Mouse (Mus musculus) frontal cortex, postnatal 10 days (tissue): Measurements from ENCODE around the gene Ugt1a10.
"Not testable (repeated sequence)": the region's sequence is repeated elsewhere in the genome, so short reads cannot be mapped to it uniquely, and the experiment has no call there.

ENCODE experiments used
- DNase-seq, 2 experiments: peaks; one replicate each; pipeline ENCODE4 v3.0.0; 2022; ENCODE audit warnings: low spot score in 2 of 2, mixed read lengths in 1 of 2

Ugt1a10 gene

GRCm38 (mm10) chr1:88140492-88140891, 85.3 kb downstream of the Ugt1a10 start:
- not testable (repeated sequence) for DNase-seq

- peak in 1 of 2 experiments; percentile 20 for DNase-seq
Observed at GRCm38 (mm10) chr1:88143966-88144675, 88.9 kb downstream of the Ugt1a10 start.

DNA sequence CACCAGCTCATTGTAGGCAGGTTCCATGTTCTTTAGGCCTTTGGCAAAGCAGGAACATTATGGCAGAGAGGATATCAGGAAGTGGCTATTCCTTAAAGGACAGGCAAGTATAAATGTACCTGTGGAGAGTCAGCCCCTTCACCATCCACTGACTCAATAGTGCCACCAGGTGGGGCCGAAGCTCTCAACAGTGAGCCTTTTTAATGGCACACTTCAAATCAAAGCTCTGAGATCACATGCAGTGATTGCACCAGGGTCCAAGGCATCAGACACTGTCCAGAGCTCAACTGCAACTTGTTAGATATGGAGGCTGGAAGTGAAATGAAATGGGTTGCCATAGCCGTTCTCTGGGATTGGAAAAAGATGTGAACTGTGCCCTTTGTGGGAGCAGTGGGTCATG, 90.1 kb downstream of the Ugt1a10 start:
- not testable (repeated sequence) for DNase-seq

- DNase-seq, result not testable (repeated sequence)
Observed at GRCm38 (mm10) chr1:88150133-88150532, 94.9 kb downstream of the Ugt1a10 start.

DNA sequence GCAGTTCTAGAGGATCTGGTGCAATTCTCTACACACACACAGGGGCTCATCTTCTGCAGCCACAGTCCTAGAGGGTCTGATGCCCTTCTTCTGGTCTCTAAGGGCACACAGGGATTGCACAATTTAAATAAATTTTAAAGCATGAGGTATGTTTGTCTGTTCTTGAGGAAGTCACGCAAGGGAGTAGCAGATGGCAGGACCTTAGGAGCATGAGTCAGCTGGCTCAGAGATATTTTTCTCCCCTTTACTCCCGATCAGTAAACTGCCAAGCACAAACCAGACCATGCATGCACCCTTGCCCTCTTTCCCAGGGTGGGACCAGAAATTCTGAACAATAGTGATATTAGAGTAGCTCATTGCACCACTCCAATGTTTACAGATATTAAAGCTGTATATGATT, 103.2 kb downstream of the Ugt1a10 start:
- no peak for DNase-seq

GRCm38 (mm10) chr1:88165711-88166110, 110.5 kb downstream of the Ugt1a10 start, which contains the start of gene Ugt1a5:
Ugt1a5 (plus strand) TSS chr1:88166012.
- no peak for DNase-seq

DNA sequence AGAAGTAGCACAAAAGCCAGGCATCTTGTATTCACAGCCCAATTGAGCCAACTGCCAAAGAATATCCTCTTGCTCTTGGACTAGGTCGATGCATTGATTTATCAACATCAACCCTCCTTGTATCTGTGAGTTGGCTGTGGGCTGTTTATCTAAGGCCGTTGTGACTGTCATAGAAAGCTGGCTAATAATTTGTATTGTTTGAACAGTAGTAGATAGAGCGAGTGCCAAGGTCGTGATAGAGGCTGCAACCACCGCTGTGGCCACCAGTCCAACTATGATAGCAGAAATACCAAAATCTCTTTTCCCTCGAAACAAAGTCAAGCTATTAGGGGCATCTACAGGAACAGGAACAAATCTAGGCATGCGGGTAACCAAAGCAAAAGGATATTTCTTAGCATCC, 117.0 kb downstream of the Ugt1a10 start:
- not testable (repeated sequence) for DNase-seq

DNA sequence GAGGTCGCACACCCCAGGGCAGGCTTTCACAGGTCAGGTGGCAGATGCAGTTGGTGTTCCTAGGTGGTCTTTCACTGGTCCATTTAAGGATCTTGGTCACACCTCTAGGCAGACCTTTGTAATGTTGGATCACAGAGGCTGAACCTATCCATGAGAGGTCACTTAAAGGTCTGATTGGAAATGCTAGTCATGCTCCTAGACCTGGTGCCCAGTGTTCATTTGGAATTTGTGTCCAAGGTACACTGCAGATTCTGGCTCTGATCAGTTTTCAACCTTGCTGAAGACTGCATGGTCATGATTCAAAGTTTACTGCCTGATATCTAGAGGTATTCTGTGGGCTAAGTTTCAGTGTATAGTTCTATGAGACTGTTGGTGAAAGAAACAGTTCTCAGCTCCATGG, 124.5 kb downstream of the Ugt1a10 start:
- DNase-seq, result no peak

- DNase-seq, result no peak
Observed at GRCm38 (mm10) chr1:88186325-88186935, 131.2 kb downstream of the Ugt1a10 start.

GRCm38 (mm10) chr1:88192136-88192535, 136.9 kb downstream of the Ugt1a10 start:
- no peak for DNase-seq

- no peak for DNase-seq
Observed at GRCm38 (mm10) chr1:88195687-88196086, 140.5 kb downstream of the Ugt1a10 start.

DNA sequence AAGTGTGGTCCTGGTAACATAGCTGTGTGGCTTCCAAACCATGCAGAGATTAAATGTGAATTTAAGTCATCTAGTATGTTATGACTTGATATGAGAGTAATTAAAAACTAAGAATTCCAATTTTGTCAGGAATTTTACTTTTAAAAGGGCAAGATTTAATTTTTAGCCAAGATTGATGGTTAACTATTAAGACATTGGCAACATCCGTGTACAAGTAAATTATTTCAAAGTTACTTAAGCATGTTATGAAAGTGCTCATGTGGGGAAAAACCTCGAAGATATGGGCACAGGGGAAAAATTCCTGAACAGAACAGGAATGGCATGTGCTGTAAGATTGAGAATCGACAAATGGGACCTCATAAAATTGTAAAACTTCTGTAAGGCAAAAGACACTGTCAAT, 142.3 kb downstream of the Ugt1a10 start:
- DNase-seq, result no peak

- no peak for DNase-seq
Observed at GRCm38 (mm10) chr1:88199996-88200395, 144.8 kb downstream of the Ugt1a10 start.

DNA sequence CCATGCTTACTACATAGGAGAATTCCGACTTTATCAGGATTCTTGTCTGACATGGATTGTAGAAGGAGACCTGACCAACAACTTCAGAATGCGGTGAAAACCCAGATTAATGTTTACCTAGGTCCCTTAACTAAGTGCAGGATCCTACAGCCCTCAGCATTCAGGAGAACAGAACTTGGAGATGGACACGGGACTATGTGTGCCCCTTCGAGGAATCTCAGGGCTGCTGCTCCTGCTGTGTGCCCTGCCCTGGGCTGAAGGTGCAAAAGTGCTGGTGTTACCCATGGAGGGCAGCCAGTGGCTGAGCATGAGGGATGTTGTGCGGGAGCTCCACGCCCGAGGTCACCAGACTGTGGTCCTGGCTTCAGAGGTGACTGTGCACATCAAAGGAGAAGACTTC, 145.3 kb downstream of the Ugt1a10 start, which contains the start of gene Ugt1a2:
Gene Ugt1a2 (plus strand): TSS at position 146 of the 400 bp plus-strand sequence.
- DNase-seq, result no peak

DNA sequence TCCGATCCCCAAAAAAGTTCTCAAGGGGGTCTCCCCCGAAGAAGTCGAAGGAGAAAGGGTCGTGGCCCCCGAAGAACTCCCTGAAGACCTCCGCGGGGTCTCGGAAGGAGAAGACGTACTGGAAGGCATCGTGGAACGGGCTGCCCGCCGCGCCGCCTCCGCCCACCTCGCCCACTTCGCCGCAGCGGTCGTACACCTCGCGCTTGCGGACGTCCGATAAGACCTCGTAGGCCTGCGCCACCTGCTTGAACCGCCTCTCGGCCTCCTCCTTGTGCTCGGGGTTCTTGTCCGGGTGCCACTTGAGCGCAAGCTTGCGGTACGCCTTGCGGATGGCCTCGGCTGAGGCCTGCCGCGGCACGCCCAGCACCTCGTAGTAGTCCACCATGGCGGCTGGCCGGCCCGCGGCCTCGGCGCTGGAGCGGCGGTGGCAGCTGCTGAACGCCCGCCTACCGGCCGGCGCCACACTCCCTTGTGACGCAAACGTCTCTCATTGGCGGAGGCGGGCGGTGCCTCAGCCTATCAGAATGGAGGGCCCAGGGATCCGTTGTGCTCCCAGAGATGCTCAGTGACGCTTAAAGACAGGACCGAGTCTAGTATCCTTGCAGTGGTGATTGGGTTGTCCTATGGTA, 150.2 kb downstream of the Ugt1a10 start, which contains the start of gene Dnajb3:
Gene Dnajb3 (minus strand): TSS at position 489 of the 629 bp plus-strand sequence.
- peak; percentile 71 to 84 for DNase-seq

- no peak for DNase-seq
Observed at GRCm38 (mm10) chr1:88206843-88207479, 151.8 kb downstream of the Ugt1a10 start.

GRCm38 (mm10) chr1:88211812-88212211, 156.6 kb downstream of the Ugt1a10 start, which contains the start of gene Ugt1a1:
Ugt1a1 (plus strand) TSS chr1:88211959.
- DNase-seq, result no peak

DNA sequence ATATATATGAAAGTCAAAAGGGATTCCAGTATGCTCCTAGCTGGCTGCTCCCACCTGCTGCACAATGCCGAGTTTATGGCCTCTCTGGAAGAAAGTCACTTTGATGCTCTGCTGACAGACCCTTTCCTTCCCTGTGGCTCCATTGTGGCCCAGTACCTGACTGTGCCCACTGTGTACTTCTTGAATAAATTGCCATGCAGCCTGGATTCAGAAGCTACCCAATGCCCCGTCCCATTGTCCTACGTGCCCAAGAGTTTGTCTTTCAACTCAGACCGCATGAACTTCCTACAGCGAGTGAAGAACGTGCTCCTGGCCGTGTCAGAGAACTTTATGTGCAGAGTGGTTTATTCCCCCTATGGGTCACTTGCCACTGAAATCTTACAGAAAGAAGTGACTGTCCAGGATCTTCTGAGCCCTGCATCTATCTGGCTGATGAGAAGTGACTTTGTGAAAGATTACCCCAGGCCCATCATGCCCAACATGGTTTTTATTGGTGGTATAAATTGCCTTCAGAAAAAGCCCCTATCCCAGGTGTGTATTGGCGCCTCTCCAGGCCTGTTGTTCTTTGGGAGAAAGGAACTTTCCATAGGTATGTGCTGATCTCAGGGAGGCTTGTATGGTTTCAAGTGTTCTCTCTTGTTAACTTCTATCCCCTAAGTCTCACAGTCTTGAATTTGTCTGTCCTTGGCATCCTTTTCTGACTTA, 157.3 kb downstream of the Ugt1a10 start:
- DNase-seq, result no peak

GRCm38 (mm10) chr1:88213061-88213460, 157.9 kb downstream of the Ugt1a10 start:
- no peak for DNase-seq

- no peak for DNase-seq
Observed at GRCm38 (mm10) chr1:88213766-88214461, 158.7 kb downstream of the Ugt1a10 start.

DNA sequence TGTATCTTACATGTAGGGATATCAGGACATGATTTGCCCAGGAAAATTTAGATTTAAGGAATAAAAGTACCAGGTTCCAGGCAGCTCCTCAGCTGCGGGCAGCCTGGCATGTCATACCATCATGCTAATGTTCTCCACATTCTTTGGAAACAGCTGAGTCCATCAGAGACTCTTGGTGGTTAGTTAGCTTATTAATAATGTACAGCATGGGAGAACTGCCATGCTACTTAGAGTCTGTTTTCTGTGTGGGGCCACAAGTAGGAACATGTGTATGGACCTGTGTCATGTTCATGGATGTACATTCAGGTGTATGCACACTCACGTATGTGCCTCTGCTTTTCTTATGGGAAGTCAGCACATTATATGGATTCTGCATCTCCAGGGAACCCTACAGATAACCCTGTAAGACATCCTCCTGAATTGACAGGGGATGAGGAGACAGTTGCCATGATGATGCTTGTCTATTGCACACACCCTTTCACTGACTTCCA, 159.3 kb downstream of the Ugt1a10 start:
- no peak for DNase-seq
